Mouse (Mus musculus) urinary bladder, postnatal 14 days (tissue): ENCODE measurements around the gene Defb21.

Experiments used
- DNase-seq: peaks from one replicate; pipeline ENCODE4 v3.0.0; 2021; ENCODE audit warnings: low spot score

The Defb21 gene

GRCm38 (mm10) chr2:152572114-152572794 is at the start of gene Defb21:
TSS of gene Defb21 (plus strand) at chr2:152572744.
- DNase-seq, result no peak

- no peak for DNase-seq
Observed at GRCm38 (mm10) chr2:152539944-152540710, 32.4 kb upstream of the Defb21 start, which contains the start of gene Defb29. TSS of gene Defb29 (minus strand) at chr2:152540098.

GRCm38 (mm10) chr2:152541979-152542378 is 30.6 kb upstream of the Defb21 start:
- DNase-seq, result no peak

GRCm38 (mm10) chr2:152542897-152543296 is 29.6 kb upstream of the Defb21 start:
- DNase-seq, result no peak

GRCm38 (mm10) chr2:152543478-152543877 is 29.1 kb upstream of the Defb21 start:
- DNase-seq, result peak; percentile 7

- DNase-seq, result peak; percentile 49
Observed at GRCm38 (mm10) chr2:152544691-152545090, 27.9 kb upstream of the Defb21 start.

GRCm38 (mm10) chr2:152548124-152548523 is 24.4 kb upstream of the Defb21 start:
- DNase-seq, result no peak

- DNase-seq, result peak; percentile 66
Observed at GRCm38 (mm10) chr2:152553774-152554423, 18.6 kb upstream of the Defb21 start.

GRCm38 (mm10) chr2:152556655-152557054 is 15.9 kb upstream of the Defb21 start:
- DNase-seq, result no peak

GRCm38 (mm10) chr2:152569038-152569437 is 3.5 kb upstream of the Defb21 start, which contains the start of gene Gm17416:
TSS of gene Gm17416 (plus strand) at chr2:152569338.
- no peak for DNase-seq

- DNase-seq, result no peak
Observed at GRCm38 (mm10) chr2:152569881-152570280, 2.7 kb upstream of the Defb21 start.

GRCm38 (mm10) chr2:152570313-152570712 is 2.2 kb upstream of the Defb21 start:
- no peak for DNase-seq

GRCm38 (mm10) chr2:152573484-152573883 is 940 bp downstream of the Defb21 start:
- DNase-seq, result no peak

GRCm38 (mm10) chr2:152580107-152580506 is 7.6 kb downstream of the Defb21 start, which contains the start of gene Defb19:
TSS of gene Defb19 (minus strand) at chr2:152580312.
- no peak for DNase-seq

GRCm38 (mm10) chr2:152580612-152581011 is 8.1 kb downstream of the Defb21 start:
- DNase-seq, result no peak

GRCm38 (mm10) chr2:152586926-152587560 is 14.5 kb downstream of the Defb21 start:
- no peak for DNase-seq

- no peak for DNase-seq
Observed at GRCm38 (mm10) chr2:152588450-152588849, 15.9 kb downstream of the Defb21 start.

GRCm38 (mm10) chr2:152589021-152589420 is 16.5 kb downstream of the Defb21 start:
- DNase-seq, result no peak

- DNase-seq, result no peak
Observed at GRCm38 (mm10) chr2:152599299-152599698, 26.8 kb downstream of the Defb21 start, which contains the start of gene Defb45. TSS of gene Defb45 (minus strand) at chr2:152599399.

GRCm38 (mm10) chr2:152600076-152600475 is 27.5 kb downstream of the Defb21 start:
- DNase-seq, result no peak

GRCm38 (mm10) chr2:152601275-152601960 is 28.9 kb downstream of the Defb21 start:
- no peak for DNase-seq
